Mouse (Mus musculus) granulocyte monocyte progenitor cell, adult 5-6 weeks (primary cell): ENCODE measurements at regions not wholly inside any gene's neighbourhood (a gene's known extent, or its start where the extent isn't known, plus 50 kb on each side); places are given as distances from the start of the nearest gene placed in this dataset.

ENCODE experiments used
- ATAC-seq: replicated peaks from 2 replicates; pipeline ENCODE4 v1.8.0; 2016; ENCODE audit warnings: mild to moderate bottlenecking, moderate TSS enrichment, inconsistent platforms; ENCODE audit not compliant: poor library complexity, severe bottlenecking

- peak; percentile 94 for ATAC-seq
These were observed 61.0 kb upstream of the Haao start for GRCm38 (mm10) chr17:83908811-83909210.

GRCm38 (mm10) chr17:83907538-83907937 lies 59.8 kb upstream of the Haao start:
- ATAC-seq: no peak

- ATAC-seq: no peak
These were observed 59.2 kb upstream of the Haao start for GRCm38 (mm10) chr17:83906751-83907537.

- ATAC-seq: peak; percentile 93
These were observed 55.7 kb upstream of the Haao start for GRCm38 (mm10) chr17:83903467-83903866.

- ATAC-seq: no peak
These were observed 54.8 kb upstream of the Haao start for GRCm38 (mm10) chr17:83902523-83902922.

GRCm38 (mm10) chr17:83902091-83902490 lies 54.3 kb upstream of the Haao start:
- no peak for ATAC-seq

GRCm38 (mm10) chr17:83899588-83900152 lies 51.9 kb upstream of the Haao start:
- ATAC-seq: no peak

- no peak for ATAC-seq
These were observed 50.8 kb upstream of the Haao start for GRCm38 (mm10) chr17:83898531-83898930.
